Mouse (Mus musculus): ENCODE measurements at regions not wholly inside any gene's neighbourhood (a gene's known extent, or its start where the extent isn't known, plus 50 kb on each side); places are given as distances from the start of the nearest gene placed in this dataset.
A peak's percentile ranks its signal among the peaks of the same experiment; 100 is the strongest.

GRCm38 (mm10) chr6:140342881-140343280, 81.0 kb upstream of the Plekha5 start:
- WGBS, result 50% methylated on average over 1 of the region's 1 CpGs
- no peak overlapping the region for H3K27ac ChIP-seq (ENCODE audit: low read length)
- no peak for ATAC-seq
- no peaks in the 10 kb centered on the region for H3K36me3 ChIP-seq (ENCODE audit: insufficient read depth, low read length)
- H3K4me3 ChIP-seq (ENCODE audit: low read depth, low read length), result no peak overlapping the region
- 0 out of 2 replicates have a peak, but pooled peaks cover 3% of the 10 kb centered on the region for H3K4me1 ChIP-seq (ENCODE audit: insufficient read depth, low read depth, low read length)
- no peak for DNase-seq (ENCODE audit: low spot score)
- no peak for TF ChIP-seq CTCF (IDR thresholded peaks at IDR 0.05)
- TF ChIP-seq EP300 (IDR thresholded peaks at IDR 0.05), result no peak
- no peak overlapping the region for H3K9ac ChIP-seq (replicated peaks; ENCODE audit: low read depth)
- H3K9me3 ChIP-seq (ENCODE audit: low read length), result no peaks in the 10 kb centered on the region
- H3K4me2 ChIP-seq (replicated peaks; ENCODE audit: low read depth, low read length), result no peak overlapping the region
- H3K27me3 ChIP-seq (replicated peaks; ENCODE audit: insufficient read depth, low read length), result no peaks in the 10 kb centered on the region

GRCm38 (mm10) chr6:140339731-140340130, 84.1 kb upstream of the Plekha5 start:
- no peak for TF ChIP-seq CTCF (IDR thresholded peaks at IDR 0.05)
- TF ChIP-seq EP300 (IDR thresholded peaks at IDR 0.05), result no peak
- DNase-seq (ENCODE audit: low spot score) (no peak), ATAC-seq (no peak)
- WGBS, result 67% methylated on average over 13 of the region's 13 CpGs
- Histone ChIP-seq H3K27me3 (replicated peaks; ENCODE audit: insufficient read depth, low read length) (no peaks in the 10 kb centered on the region), H3K4me3 (ENCODE audit: low read depth, low read length) (no peak overlapping the region), H3K4me2 (replicated peaks; ENCODE audit: low read depth, low read length) (no peak overlapping the region), H3K4me1 (ENCODE audit: insufficient read depth, low read depth, low read length) (0 out of 2 replicates have a peak, but pooled peaks cover 5% of the 10 kb centered on the region), H3K36me3 (ENCODE audit: insufficient read depth, low read length) (no peaks in the 10 kb centered on the region), H3K27ac (ENCODE audit: low read length) (no peak overlapping the region), H3K9me3 (ENCODE audit: low read length) (no peaks in the 10 kb centered on the region), H3K9ac (replicated peaks; ENCODE audit: low read depth) (no peak overlapping the region)

- Histone ChIP-seq H3K9ac (replicated peaks; ENCODE audit: low read depth) (no peak overlapping the region), H3K36me3 (ENCODE audit: insufficient read depth, low read length) (no peaks in the 10 kb centered on the region), H3K27me3 (replicated peaks; ENCODE audit: insufficient read depth, low read length) (no peaks in the 10 kb centered on the region), H3K4me2 (replicated peaks; ENCODE audit: low read depth, low read length) (peak overlapping the region; percentile 42), H3K9me3 (ENCODE audit: low read length) (no peaks in the 10 kb centered on the region), H3K4me3 (ENCODE audit: low read depth, low read length) (0 out of 2 replicates have a peak overlapping the region, but pooled peaks have one; percentile 15), H3K4me1 (ENCODE audit: insufficient read depth, low read depth, low read length) (0 out of 2 replicates have a peak, but pooled peaks cover 5% of the 10 kb centered on the region), H3K27ac (ENCODE audit: low read length) (peak overlapping the region; percentile 28; the same call in 1 of the 2 replicates)
- no peak for TF ChIP-seq CTCF (IDR thresholded peaks at IDR 0.05)
- TF ChIP-seq EP300 (IDR thresholded peaks at IDR 0.05), result no peak
- WGBS, result 45% methylated on average over 19 of the region's 19 CpGs
- ATAC-seq (no peak), DNase-seq (ENCODE audit: low spot score) (peak; percentile 22)
Observed at GRCm38 (mm10) chr6:140337897-140338749, 85.7 kb upstream of the Plekha5 start.

GRCm38 (mm10) chr6:140337083-140337491, 86.8 kb upstream of the Plekha5 start:
- no peak overlapping the region for H3K9ac ChIP-seq (replicated peaks; ENCODE audit: low read depth)
- no peaks in the 10 kb centered on the region for H3K27me3 ChIP-seq (replicated peaks; ENCODE audit: insufficient read depth, low read length)
- peak overlapping the region; percentile 34 for H3K27ac ChIP-seq (ENCODE audit: low read length)
- H3K4me2 ChIP-seq (replicated peaks; ENCODE audit: low read depth, low read length), result 0 out of 2 replicates have a peak overlapping the region, but pooled peaks have one; percentile 14
- no peak overlapping the region for H3K4me3 ChIP-seq (ENCODE audit: low read depth, low read length)
- TF ChIP-seq EP300 (IDR thresholded peaks at IDR 0.05) (no peak), CTCF (IDR thresholded peaks at IDR 0.05) (no peak)
- 21% methylated on average over 3 of the region's 3 CpGs for WGBS
- ATAC-seq (peak; percentile 67), DNase-seq (ENCODE audit: low spot score) (peak; percentile 60)
- no peaks in the 10 kb centered on the region for H3K9me3 ChIP-seq (ENCODE audit: low read length)
- no peaks in the 10 kb centered on the region for H3K36me3 ChIP-seq (ENCODE audit: insufficient read depth, low read length)
- H3K4me1 ChIP-seq (ENCODE audit: insufficient read depth, low read depth, low read length), result 0 out of 2 replicates have a peak, but pooled peaks cover 5% of the 10 kb centered on the region

GRCm38 (mm10) chr6:140336414-140336941, 87.4 kb upstream of the Plekha5 start:
- no peak for TF ChIP-seq CTCF (IDR thresholded peaks at IDR 0.05)
- 0 out of 2 replicates have a peak, but pooled peaks cover 5% of the 10 kb centered on the region for H3K4me1 ChIP-seq (ENCODE audit: insufficient read depth, low read depth, low read length)
- H3K4me3 ChIP-seq (ENCODE audit: low read depth, low read length), result no peak overlapping the region
- 0 out of 2 replicates have a peak, but pooled peaks have one; percentile 14 for ATAC-seq
- H3K4me2 ChIP-seq (replicated peaks; ENCODE audit: low read depth, low read length), result peak overlapping the region; percentile 17; the same call in 1 of the 2 replicates
- H3K36me3 ChIP-seq (ENCODE audit: insufficient read depth, low read length), result no peaks in the 10 kb centered on the region
- no peaks in the 10 kb centered on the region for H3K9me3 ChIP-seq (ENCODE audit: low read length)
- 4% methylated on average over 13 of the region's 13 CpGs for WGBS
- DNase-seq (ENCODE audit: low spot score), result peak; percentile 37
- H3K27ac ChIP-seq (ENCODE audit: low read length), result peak overlapping the region; percentile 34; the same call in 1 of the 2 replicates
- no peak overlapping the region for H3K9ac ChIP-seq (replicated peaks; ENCODE audit: low read depth)
- H3K27me3 ChIP-seq (replicated peaks; ENCODE audit: insufficient read depth, low read length), result no peaks in the 10 kb centered on the region

GRCm38 (mm10) chr6:140333397-140333796, 90.5 kb upstream of the Plekha5 start:
- ATAC-seq, result no peak
- Histone ChIP-seq H3K4me1 (ENCODE audit: insufficient read depth, low read depth, low read length) (0 out of 2 replicates have a peak, but pooled peaks cover 5% of the 10 kb centered on the region), H3K9me3 (ENCODE audit: low read length) (no peaks in the 10 kb centered on the region), H3K4me2 (replicated peaks; ENCODE audit: low read depth, low read length) (no peak overlapping the region), H3K27ac (ENCODE audit: low read length) (no peak overlapping the region), H3K9ac (replicated peaks; ENCODE audit: low read depth) (no peak overlapping the region), H3K4me3 (ENCODE audit: low read depth, low read length) (no peak overlapping the region), H3K27me3 (replicated peaks; ENCODE audit: insufficient read depth, low read length) (no peaks in the 10 kb centered on the region), H3K36me3 (ENCODE audit: insufficient read depth, low read length) (no peaks in the 10 kb centered on the region)
- TF ChIP-seq EP300 (IDR thresholded peaks at IDR 0.05), result no peak
- no peak for TF ChIP-seq CTCF (IDR thresholded peaks at IDR 0.05)
- no peak for DNase-seq (ENCODE audit: low spot score)
- 72% methylated on average over 3 of the region's 3 CpGs for WGBS

All from lung, postnatal 0 days (tissue).